Mouse (Mus musculus): Measurements from ENCODE around the gene Nptxr. TPM values are rescaled to one million over a fixed set of nuclear protein-coding genes. Genes with fewer than 3 reads are reported as not detected.
"Not testable (repeated sequence)": the region's sequence is repeated elsewhere in the genome, so short reads cannot be mapped to it uniquely, and the experiment has no call there.

Gene Nptxr
- total RNA-seq, 2 experiments from 2014 or later = 729 to 800 TPM

DNA sequence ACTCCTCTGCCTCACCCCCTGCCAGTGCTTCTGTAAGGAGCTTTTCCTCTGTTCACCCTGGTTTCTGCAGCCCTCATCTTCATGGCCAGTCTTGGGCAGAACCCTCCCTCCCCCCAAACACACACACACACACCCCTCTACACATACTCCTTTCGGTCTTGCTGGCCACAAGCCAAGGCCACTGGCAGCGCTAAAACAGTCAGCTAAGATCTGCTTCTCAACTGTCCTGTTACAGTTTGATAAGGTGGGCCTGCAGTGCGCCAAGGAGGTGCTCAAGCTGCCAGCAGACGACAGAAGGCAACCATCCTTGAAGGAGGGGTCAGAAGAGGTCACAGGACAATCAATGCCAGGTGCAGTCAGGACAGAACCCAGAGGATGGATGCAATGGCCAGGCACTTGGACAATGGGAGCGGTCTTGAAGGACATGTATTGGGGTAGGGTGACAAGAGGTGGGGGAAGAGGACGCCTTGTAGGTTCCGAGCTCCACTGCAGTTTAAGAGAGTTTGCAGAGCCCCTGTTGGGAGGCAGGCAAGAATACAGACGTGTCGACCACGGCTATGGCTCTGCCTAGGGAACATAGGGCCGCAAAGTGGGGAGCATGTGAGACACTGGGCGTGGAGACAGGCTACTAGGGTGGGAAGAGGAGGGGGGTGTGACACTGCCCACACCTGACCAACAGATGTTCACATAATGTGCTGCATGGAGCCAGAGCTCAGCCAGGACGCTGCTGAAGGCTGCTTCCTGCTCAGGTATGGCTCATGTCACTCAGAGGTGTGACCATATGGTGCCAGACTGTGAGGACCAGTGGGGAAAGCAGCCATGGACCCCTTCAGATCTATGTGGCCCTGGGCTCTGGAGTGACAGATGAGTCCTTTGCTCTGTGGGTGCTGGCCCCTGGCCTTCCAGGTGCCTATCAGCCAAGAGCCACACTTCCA, 18.0 kb upstream of the Nptxr start:
- no peak for DNase-seq

DNA sequence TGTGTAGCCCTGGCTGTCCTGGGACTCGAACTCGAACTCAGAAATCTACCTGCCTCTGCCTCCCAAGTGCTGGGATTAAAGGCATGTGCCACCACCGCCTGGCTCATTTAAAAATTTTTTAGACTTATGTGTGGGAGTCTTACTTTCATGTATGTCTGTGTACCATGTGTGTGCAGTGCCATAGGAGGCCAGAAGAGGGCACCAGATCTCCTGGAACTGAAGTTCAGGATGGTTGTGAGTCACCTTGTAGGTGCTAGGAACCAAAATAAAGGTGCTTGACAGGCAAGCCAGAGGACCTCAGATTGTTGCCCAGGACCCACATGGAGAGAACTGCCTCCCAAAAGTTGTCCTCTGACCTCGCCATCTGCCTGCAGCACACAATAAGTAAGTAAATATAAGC, 13.8 kb upstream of the Nptxr start:
- no peak for DNase-seq

DNA sequence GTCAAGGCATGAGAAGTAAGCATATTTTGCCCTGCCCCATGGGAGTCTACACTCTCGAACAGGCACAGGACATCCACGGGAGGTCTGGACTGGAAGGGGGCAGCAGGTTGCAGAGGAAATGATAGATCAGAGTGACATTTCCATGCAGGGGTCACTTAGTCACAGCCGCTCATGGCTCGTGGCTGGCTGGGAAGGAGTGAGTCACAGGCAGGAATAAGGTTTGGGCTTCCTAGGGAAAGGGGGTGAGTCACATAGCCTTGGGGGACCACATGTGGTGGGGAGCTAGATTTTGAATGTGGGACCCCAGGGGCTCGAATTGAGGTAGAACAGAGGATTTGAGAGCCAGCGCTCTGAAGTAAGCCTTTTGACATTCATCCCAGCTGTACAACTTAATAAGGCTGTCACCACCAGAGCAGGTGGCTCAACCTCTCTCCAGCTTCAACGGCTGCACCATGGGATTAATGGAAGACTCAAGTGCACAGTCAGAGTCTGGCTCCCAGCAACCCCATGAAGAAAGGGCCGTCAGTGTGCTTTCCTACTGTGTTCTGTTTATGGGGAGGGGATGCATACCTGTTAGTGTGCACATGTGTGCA, 9.2 kb upstream of the Nptxr start:
- DNase-seq = no peak

DNA sequence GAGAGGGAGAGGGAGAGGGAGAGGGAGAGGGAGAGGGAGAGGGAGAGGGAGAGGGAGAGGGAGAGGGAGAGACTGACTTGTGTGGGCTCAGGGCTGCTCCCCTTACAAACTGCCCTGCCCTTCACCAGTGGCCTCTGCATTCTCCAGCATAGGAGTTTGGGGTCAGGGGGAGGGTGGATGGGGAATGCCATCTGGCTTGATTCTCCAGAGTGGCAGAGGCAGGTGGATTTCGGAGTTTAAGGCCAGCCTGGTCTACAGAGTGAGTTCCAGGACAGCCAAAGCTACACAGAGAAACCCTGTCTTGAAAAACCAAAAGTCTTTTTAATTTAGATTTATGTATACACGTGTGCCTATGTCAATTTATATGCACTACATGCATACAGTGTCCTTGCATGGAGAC, 8.3 kb upstream of the Nptxr start:
- not testable (repeated sequence) for DNase-seq

DNA sequence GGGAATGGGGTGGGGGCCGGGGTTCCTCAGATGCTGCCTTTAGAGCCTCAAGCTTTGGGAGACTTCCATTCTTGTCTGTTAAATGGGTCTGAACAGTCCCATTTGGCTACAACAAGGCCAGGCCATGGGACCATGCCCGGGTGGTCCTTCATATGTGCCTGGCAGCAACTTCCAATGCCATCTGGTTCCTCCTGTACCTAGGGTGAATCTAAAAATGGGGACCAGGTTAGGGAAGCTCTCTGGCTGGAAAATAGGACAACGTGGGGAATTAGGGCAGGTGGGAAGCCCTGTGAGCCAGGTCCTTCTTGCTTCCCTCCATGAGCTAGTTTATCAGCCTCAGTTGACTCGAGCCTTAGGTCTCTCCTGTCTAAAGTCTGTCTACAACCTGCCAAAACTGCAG, 6.4 kb upstream of the Nptxr start:
- no peak for DNase-seq

DNA sequence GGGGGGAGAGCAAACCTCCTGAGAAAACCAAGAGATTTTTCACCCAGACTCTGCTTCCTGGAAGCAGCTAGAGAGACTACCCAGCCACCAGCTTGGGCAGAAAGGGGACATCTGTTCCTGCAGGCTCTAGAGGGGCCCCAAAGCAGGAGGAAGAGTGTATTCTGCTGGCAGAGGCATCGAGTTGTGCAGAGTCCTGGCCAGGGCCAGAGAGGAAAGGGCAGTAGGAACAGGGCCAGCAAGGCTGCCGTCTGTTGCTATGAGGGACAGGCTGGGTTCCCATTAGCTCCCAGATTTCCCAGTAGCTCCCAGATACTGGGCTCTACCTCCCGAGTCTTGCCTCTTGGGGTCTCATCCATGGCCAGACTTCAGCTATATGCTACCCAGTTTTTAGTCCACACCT, 5.5 kb upstream of the Nptxr start:
- no peak for DNase-seq

DNA sequence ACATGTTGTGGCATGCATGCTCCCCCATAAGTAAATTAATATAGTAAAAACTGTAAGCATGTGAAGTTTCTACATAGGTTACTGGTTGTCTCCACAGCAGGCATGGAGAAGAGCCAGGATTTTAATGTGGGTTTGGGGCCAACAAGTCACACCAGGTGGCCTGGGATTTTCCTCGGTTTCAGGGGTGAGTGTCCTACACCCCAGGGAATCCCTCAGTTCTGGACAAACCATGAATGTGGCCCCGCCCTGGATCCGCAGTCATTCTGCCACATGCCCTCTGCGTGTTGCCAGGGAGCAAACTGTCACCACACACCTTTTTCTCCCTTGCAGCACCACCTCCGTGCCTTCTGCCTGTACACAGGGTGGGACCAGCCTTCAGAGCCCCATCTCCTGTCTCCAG, 4.1 kb upstream of the Nptxr start:
- no peak for DNase-seq

DNA sequence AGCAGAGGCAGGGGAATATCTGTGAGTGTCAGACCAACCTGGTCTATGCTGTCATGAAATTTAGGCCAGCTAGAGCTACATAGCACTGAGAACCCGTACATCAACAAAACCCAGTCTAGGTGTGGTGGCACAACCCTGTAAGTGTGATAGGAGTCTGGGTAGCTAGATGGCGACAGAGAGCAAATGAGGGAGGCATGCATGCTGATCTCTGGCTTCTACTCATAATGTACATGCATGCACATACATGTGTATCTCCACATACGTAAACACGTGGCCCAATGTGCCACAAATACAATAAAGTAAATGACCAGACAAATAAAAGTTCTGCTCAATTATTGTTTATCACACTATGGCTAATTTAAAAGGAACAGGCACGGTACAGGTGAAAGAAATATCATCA, 3.5 kb upstream of the Nptxr start:
- DNase-seq = no peak

DNA sequence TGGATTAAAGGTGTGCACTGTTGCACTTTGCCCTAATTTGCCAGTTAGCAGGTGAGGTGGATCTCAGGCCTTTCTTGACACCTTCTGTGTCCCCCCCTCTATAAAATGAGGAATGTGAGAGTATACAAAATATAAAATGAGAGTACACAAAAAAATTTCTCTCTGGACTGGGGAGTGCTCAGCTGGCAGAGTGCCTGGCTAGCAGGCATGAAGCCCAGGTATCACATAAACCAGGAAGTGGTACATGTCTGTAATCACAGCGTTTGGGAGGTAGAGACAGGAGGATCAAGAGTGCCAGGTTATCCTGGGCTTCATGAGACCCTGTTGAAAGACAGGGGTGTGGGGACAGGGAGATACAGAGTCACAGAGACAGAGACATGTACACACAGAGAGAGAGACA, 2.5 kb upstream of the Nptxr start:
- no peak for DNase-seq

DNA sequence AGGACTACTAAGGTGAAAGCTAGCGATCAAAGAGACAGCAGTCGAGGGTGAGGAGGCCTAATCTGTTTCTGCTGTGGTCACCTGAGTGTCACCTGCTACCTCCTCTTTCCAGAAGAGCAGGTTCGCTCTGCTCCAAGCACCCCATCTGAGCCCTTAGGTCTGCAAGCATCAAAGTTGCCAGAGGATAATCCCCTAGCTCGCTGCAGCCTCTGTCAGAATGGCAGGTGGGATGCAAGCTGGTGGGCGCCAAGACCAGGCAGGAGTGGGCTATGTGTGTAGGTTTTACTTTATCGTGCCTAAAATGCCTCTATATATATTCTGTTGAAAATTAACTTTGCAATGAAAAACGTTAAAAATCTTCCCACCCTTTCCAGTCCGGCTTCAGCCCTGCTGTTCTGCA, 680 bp upstream of the Nptxr start:
- no peak for DNase-seq

DNA sequence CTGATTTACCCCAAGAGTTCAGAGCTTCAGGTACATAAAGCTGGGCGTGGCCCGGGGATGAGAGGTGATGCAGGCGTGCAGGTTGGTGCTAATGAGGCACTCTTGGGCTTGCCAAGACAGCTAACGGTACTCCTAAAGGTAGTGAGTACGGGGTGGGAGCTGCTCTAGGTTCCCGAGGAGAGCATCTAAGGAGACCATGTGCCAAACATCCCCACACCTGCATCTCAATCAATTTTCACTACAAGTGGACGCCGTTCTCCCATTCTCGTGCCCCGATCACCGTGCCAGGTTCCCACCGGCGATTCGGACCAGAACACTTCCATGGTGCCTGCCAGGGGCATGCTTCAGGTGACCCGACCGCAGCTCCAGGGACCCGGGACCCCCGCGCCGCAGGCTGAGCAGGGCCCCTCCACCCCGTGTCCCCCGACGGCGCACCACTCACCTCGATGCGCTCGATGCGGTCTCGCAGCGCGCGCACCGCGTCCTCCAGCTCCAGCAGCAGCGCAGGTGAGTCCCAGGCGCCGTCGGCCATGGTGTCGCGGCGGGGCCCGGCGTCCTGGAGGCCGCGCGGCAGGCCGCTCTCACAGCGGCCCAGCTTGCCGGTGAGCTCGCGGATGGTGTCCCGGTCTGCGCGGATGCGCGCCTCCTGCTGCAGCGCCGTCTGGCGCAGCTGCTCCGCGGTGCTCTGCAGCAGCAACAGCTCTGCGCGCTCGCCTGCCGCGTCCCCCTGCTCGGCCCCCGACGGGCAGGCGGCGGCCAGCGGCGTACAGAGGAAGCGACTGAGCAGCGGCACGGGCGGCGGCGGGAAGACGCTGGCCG, 824 bp downstream of the Nptxr start:
- no peak for DNase-seq

DNA sequence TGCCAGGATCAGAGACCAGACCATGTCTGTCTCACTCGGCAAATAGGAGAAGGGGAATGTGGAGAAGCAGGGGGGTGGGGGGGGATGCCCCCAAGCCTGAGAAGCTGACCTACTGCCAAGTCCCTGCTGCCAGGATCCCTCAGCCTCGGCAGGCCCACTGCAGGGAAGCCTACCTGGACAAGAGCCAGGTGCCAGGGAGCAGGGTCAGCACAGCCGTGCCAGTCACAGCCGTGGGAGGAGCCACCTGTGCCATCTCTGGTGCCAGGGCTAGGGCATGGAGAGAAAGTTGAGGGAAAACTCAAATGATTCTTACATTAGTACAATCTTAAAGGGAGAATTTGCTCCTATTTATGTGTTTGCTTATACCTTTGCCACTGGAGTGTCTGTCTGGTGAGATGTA, 2.3 kb downstream of the Nptxr start:
- DNase-seq = no peak

DNA sequence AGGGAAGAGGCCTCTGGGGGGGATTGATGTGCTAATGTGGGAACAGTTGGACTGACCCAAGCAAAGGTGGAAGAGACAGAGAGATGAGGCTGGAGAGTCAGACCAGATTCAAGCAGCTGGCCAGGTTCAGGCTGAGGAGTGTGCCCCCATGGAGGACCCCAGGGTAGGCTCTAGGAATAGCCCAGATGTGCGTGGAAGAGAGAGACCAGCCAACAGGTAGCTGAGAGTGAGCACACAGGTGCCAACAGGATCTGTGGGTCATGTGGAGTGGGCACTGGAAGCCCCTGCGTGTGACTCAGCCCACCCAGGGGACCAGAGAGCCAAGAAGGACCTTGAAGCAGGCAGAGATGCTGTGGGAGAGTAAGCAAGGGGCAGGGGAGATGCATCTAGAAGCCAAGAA, 2.9 kb downstream of the Nptxr start:
- DNase-seq = no peak

DNA sequence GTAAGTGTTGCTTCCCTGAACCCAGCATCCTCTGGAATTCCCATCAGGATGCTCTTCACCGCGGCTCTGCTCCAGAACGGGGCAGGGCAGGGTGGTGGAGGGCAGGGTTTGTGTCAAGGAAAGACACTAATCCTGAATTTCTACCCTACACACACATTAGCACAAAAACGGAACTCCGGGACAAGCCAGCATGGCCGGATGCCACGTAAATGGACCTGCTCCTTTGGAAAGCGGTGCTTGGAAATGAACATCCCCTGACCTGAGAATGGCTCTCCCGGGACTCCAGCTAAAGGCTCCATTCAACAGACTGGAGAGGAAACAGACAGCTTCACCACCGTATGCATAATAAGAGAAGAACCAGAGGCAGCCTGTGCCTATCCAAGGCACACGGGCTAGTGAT, 3.9 kb downstream of the Nptxr start:
- DNase-seq = no peak

DNA sequence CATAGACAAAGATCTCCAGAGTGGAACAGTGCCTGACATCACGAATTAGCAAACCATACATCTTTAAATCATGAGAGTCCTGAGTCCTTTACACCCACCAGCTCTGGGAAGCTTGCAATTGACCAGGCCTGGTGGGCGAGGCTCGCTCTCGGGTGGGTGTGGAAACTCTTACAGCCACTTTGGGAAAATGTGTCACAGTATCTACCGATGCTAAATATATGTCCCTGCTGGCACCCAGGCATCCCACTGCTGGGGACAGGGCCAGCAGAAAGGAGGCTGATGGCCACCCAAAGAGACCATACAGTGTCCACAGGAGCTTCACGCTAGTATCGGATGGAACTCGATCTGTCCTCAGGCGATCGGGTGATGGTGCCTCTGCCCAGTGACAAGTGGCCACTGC, 6.0 kb downstream of the Nptxr start:
- DNase-seq = no peak

DNA sequence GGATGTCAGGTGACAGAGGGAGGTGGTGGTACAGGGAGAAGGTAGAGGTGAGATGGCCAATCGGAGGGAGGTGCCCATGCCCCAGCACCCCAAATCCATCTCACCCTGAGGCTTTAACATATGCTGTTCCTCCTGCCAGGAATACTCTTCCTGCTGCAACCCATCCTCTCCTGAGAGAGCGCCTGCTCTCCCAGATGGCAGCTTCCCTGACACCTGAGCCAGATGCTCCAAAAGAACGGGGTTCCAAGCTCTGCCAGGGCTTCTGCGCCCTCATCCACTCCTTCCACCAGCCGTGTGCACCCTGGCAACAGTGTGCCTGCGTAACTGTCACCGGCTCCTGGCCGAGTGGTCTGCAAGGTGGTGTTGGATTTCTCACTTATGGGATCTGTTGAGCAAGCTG, 6.9 kb downstream of the Nptxr start:
- DNase-seq = no peak

DNA sequence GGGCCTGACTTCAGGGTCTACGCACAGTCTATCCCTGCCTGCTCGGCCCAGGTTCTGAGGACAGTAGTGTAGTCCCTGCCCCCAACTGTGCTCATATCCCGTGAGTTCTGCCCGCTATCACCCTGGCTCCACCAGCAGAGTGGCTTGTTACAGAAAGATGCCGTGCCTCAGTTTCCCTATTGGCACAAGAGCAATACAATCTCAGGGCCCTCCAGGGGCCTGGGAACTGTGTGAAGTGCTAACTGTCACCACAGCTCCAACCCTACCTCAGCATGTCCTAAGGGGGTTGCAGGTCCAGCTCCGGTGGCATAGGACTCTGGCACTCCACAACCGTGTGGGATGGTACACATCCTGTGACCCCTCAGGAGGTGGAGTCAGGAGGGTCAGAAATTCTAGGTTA, 7.5 kb downstream of the Nptxr start:
- DNase-seq = no peak

DNA sequence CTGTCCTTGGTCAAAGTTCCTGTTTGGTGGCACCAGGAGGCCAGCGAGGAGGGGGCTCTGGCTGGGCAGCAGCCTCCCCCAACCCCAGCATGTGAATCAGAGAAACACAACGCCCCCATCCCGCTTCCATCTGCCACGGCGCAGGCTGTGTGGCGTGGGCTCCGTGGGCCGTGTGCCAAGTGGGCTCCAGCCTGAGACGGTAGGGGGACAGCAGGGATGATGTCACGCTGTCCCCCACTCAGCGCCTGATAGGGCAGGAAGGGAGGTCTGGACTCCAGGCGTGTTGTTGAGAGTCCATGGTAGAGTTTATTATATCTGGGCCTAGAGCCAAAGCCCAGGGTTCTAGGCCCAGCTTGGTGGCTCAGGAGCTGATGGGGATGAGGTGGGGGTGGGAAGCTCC, 8.3 kb downstream of the Nptxr start:
- DNase-seq = peak; percentile 65 to 78

DNA sequence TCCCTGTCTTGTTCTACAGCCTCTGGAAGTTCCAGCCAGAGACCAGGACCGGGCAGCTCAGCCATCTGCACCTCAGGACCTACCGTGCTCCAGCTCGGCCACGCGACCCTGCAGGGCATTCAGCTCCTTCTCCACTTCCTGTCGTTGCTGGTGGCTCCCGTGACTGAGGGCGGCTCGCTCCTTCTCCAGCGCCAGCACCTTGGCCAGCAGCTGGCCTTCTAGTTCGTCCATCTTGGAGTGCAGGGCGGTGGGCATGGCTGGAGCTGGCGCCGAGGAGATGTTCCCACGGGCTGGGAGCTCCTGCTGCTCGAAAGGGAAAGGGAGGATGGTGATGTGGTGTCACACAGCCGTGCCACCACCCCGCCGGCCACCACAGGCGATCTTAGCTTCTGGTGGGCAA, 10.4 kb downstream of the Nptxr start:
- no peak for DNase-seq

DNA sequence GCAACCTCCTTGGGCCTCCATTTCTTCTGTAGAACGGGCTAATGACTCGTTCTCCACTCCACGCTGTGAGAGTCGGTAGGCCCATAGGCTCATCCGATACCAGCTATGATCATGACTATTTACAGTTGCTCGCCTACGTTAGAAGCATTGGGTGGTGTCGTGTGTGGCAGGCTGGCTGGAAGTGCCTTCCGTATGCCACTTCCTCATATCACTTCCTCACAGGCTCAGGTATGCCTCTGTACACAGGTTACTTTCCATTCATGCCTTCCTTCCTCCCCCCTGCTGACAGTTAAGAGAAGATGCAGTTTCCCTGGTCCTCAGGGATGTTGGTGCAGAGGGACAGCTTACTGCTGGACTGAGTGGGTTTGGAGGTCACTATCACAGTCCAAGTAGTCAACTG, 11.5 kb downstream of the Nptxr start:
- no peak for DNase-seq

DNA sequence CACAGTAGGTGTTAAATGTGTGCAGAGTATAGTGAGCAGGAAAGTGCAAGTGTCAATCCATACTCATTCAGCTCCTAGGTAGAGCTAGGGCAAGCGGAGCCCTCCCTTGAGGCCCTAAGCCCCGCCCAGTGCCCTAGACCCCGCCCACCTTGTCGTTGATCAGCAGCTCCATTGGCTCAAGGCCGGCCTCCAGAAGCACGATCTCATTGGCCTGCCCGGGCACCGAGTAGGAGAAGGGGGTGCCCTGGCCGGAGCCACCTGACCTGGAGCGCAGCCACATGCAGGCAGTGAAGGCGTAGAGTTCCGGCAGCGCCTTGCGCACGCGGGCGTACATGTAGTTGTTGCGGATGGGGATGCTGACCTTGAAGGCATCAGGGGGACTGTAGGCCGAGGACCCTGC, 12.1 kb downstream of the Nptxr start:
- DNase-seq = no peak

DNA sequence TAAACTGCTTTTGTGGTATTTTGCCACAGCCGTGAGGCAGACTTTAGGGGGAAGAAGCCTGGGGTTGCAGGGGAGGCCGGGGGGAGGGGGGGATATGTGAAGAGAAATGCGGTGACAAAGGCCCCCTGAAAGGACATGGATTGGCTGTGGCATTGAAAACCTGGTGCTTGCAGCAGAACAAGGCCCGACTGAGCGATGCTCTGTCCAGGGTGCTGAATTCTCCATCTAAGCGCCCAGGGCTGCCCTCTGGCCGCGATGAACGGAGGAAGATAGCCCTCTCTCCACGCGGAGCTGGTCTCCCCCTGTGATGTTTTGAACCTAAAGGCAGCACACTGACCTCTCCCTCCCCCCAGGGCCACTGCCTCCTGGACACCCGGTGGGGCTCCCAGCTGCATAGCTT, 13.1 kb downstream of the Nptxr start:
- no peak for DNase-seq

DNA sequence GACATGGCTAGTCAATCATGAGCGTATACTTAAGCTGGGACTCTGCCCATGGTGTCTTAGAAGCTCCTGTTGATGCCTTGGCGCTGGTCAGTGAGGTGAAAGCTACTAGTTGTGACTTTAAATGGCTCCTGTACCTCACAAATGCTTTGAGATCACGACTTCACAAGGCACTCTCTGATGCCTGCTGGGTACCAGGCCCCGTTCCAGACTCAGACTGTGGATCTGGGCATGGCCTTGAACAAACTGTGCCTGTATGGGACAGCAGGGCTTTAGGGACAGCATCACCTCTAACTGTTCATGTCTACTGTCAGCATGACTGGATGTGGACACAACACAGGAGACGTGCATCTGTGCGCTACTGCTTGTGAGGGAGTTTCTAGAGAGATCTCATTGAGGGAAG, 13.7 kb downstream of the Nptxr start:
- no peak for DNase-seq

DNA sequence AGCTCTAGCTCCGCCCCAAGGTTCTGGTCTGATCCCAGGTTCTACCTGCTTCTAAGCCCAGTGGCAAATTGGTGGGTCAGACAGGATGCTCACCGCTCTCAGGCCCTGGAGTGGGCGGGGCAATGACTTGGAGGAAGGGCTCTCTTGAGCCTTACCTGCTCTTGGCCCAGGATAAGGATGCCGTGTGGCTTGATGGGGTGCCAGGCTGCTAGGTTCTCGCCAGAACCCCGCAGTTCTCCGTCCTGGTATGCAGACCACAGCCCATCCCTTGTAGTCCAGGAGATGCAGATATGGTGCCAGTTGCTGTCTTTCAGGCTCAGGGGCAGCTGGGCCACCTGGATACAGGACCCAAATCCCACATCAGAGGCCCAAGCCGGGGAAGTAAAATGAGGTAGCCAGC, 14.5 kb downstream of the Nptxr start:
- DNase-seq = no peak

Measured in layer of hippocampus, postnatal 36 days (tissue).